In genomic region chr9:57565741-57566221, GRCm38 (mm10) we compare ENCODE assay signal across 9 mouse cellular contexts. TPM values are rescaled to one million over a fixed set of nuclear protein-coding genes. Genes with fewer than 3 reads are reported as not detected.
DNase-seq lines count a peak whose midpoint lies in the region; ATAC-seq lines count a peak whose summit lies in the region.
"Had no signal": no experiment of that assay in that cellular context is flagged by ENCODE, and none has a peak within 500 bp of the region (broad histone marks: within the 10 kb centered on the region; RNA-seq: fewer than 3 reads in every experiment).

No protein-coding gene starts in this region.

- DNase-seq in embryo, embryonic 11 days: peak; percentile 9
- no peak for DNase-seq in embryo, embryonic 9.5 days (ENCODE audit: extremely low spot score)
- DNase-seq in heart, postnatal 14 days: peak; percentile 46 to 66
- peak; percentile 47 to 62 for DNase-seq in layer of hippocampus, postnatal 36 days
- no peak for DNase-seq in thymus, postnatal 0 days (ENCODE audit: low spot score)
- DNase-seq: lung, embryonic 14.5 days had no signal

- H3K9ac ChIP-seq in embryonic facial prominence, embryonic 15.5 days: no peak overlapping the region
- H3K9ac ChIP-seq in midbrain, embryonic 16.5 days (ENCODE audit: low read depth, low read length): no peak overlapping the region
- H3K9ac ChIP-seq: lung, embryonic 14.5 days had no signal

- intact Hi-C loops in heart, postnatal 14 days (cut with DNase I): no loop called here

- H3K4me3 ChIP-seq in embryonic facial prominence, embryonic 15.5 days (replicated peaks): no peak overlapping the region
- no peak overlapping the region for H3K4me3 ChIP-seq in midbrain, embryonic 16.5 days (ENCODE audit: low read depth, low read length)

- 16% methylated on average over 10 of the region's 10 CpGs for WGBS in embryonic facial prominence, embryonic 15.5 days
- 55% methylated on average over 10 of the region's 10 CpGs for WGBS in midbrain, embryonic 16.5 days

- ATAC-seq in embryonic facial prominence, embryonic 15.5 days (ENCODE audit: insufficient number of reproducible peaks, low FRiP score, low TSS enrichment, low read depth): no peak
- no peak for ATAC-seq in midbrain, embryonic 16.5 days
- ATAC-seq in activated CD4-positive, CD25-positive, alpha-beta regulatory T cell, adult 4 months: no peak

- peaks cover 20% of the 10 kb centered on the region for H3K36me3 ChIP-seq in embryonic facial prominence, embryonic 15.5 days
- no peaks in the 10 kb centered on the region for H3K36me3 ChIP-seq in midbrain, embryonic 16.5 days (ENCODE audit: control insufficient read depth, insufficient read depth, low read length)

- H3K27ac ChIP-seq in embryonic facial prominence, embryonic 15.5 days (replicated peaks): peak overlapping the region; percentile 66
- H3K27ac ChIP-seq in midbrain, embryonic 16.5 days (ENCODE audit: low read length): peak overlapping the region; percentile 10; the same call in 1 of the 2 replicates

- no peaks in the 10 kb centered on the region for H3K9me3 ChIP-seq in embryonic facial prominence, embryonic 15.5 days (replicated peaks)
- H3K9me3 ChIP-seq in midbrain, embryonic 16.5 days (replicated peaks; ENCODE audit: control insufficient read depth, low read length, poor library complexity, severe bottlenecking): no peaks in the 10 kb centered on the region

- no peaks in the 10 kb centered on the region for H3K27me3 ChIP-seq in embryonic facial prominence, embryonic 15.5 days
- H3K27me3 ChIP-seq in midbrain, embryonic 16.5 days (ENCODE audit: control insufficient read depth, insufficient read depth, low read depth, low read length): no peaks in the 10 kb centered on the region

- H3K4me2 ChIP-seq in embryonic facial prominence, embryonic 15.5 days (replicated peaks): no peak overlapping the region
- H3K4me2 ChIP-seq in midbrain, embryonic 16.5 days (ENCODE audit: low read length): no peak overlapping the region
- H3K4me2 ChIP-seq: lung, embryonic 14.5 days had no signal

- peaks cover 45% of the 10 kb centered on the region for H3K4me1 ChIP-seq in embryonic facial prominence, embryonic 15.5 days
- H3K4me1 ChIP-seq in midbrain, embryonic 16.5 days (ENCODE audit: control insufficient read depth, insufficient read depth, low read length): peaks cover 19% of the 10 kb centered on the region

RNA-seq across cellular contexts. Expression of gene Scamp2, which starts 5.0 kb away (rescaled TPM):
- polyA plus RNA-seq in embryonic facial prominence, embryonic 15.5 days (2015; fragmentation: Nextera tagmentation; extraction: Ambion mirVana): 82.8 and 84.6 TPM in 2 replicates
- 10 to 100 TPM; 28.0 to 32.7 TPM for total RNA-seq in heart, postnatal 14 days (2021)
- 10 to 100 TPM; 24.6 to 25.5 TPM for total RNA-seq in layer of hippocampus, postnatal 36 days (2021)
- 44.1 and 44.2 TPM in 2 replicates for polyA plus RNA-seq in midbrain, embryonic 16.5 days (2015; fragmentation: Nextera tagmentation; extraction: Ambion mirVana)
- polyA plus RNA-seq in thymus, postnatal 0 days (2015; fragmentation: Nextera tagmentation; extraction: Ambion mirVana): 58.4 and 65.2 TPM in 2 replicates
- polyA plus RNA-seq in activated CD4-positive, CD25-positive, alpha-beta regulatory T cell, adult 4 months (2017; shearing (Covaris generic)): 10 to 100 TPM; 68.7 to 92.7 TPM

RNA-seq across cellular contexts. Expression of gene Mpi, which starts 13.2 kb away (rescaled TPM):
- 47.9 and 50.5 TPM in 2 replicates for polyA plus RNA-seq in embryonic facial prominence, embryonic 15.5 days (2015; fragmentation: Nextera tagmentation; extraction: Ambion mirVana)
- total RNA-seq in heart, postnatal 14 days (2021): 100 to 1,000 TPM; 162 to 176 TPM
- 10 to 100 TPM; 65.9 to 66.3 TPM for total RNA-seq in layer of hippocampus, postnatal 36 days (2021)
- polyA plus RNA-seq in midbrain, embryonic 16.5 days (2015; fragmentation: Nextera tagmentation; extraction: Ambion mirVana): 75.4 and 77.6 TPM in 2 replicates
- 20.9 and 21.6 TPM in 2 replicates for polyA plus RNA-seq in thymus, postnatal 0 days (2015; fragmentation: Nextera tagmentation; extraction: Ambion mirVana)
- polyA plus RNA-seq in activated CD4-positive, CD25-positive, alpha-beta regulatory T cell, adult 4 months (2017; shearing (Covaris generic)): 10 to 100 TPM in 1 of 2 experiments, 1 to 10 TPM in 1; 7.8 to 14.8 TPM

RNA-seq across cellular contexts. Expression of gene Ulk3, which starts 23.5 kb away (rescaled TPM):
- polyA plus RNA-seq in embryonic facial prominence, embryonic 15.5 days (2015; fragmentation: Nextera tagmentation; extraction: Ambion mirVana): 22.7 and 28.5 TPM in 2 replicates
- 1 to 10 TPM; 8.9 to 9.1 TPM for total RNA-seq in heart, postnatal 14 days (2021)
- 10 to 100 TPM; 23.0 to 31.3 TPM for total RNA-seq in layer of hippocampus, postnatal 36 days (2021)
- 29.5 and 38.3 TPM in 2 replicates for polyA plus RNA-seq in midbrain, embryonic 16.5 days (2015; fragmentation: Nextera tagmentation; extraction: Ambion mirVana)
- polyA plus RNA-seq in thymus, postnatal 0 days (2015; fragmentation: Nextera tagmentation; extraction: Ambion mirVana): 11.1 and 13.9 TPM in 2 replicates
- 10 to 100 TPM; 25.1 to 29.3 TPM for polyA plus RNA-seq in activated CD4-positive, CD25-positive, alpha-beta regulatory T cell, adult 4 months (2017; shearing (Covaris generic))

RNA-seq across cellular contexts. Expression of gene Fam219b, which starts 28.5 kb away (rescaled TPM):
- polyA plus RNA-seq in embryonic facial prominence, embryonic 15.5 days (2015; fragmentation: Nextera tagmentation; extraction: Ambion mirVana): 27.3 and 28.2 TPM in 2 replicates
- 1 to 10 TPM; 5.0 to 5.9 TPM for total RNA-seq in heart, postnatal 14 days (2021)
- 10 to 100 TPM; 18.7 to 19.2 TPM for total RNA-seq in layer of hippocampus, postnatal 36 days (2021)
- polyA plus RNA-seq in midbrain, embryonic 16.5 days (2015; fragmentation: Nextera tagmentation; extraction: Ambion mirVana): 23.2 and 24.2 TPM in 2 replicates
- polyA plus RNA-seq in thymus, postnatal 0 days (2015; fragmentation: Nextera tagmentation; extraction: Ambion mirVana): 15.5 and 17.7 TPM in 2 replicates
- polyA plus RNA-seq in activated CD4-positive, CD25-positive, alpha-beta regulatory T cell, adult 4 months (2017; shearing (Covaris generic)): 10 to 100 TPM; 21.7 to 33.7 TPM

RNA-seq across cellular contexts. Expression of gene Cplx3, which starts 40.3 kb away (rescaled TPM):
- polyA plus RNA-seq in embryonic facial prominence, embryonic 15.5 days (2015; fragmentation: Nextera tagmentation; extraction: Ambion mirVana): not detected in 2 replicates
- total RNA-seq in heart, postnatal 14 days (2021): not detected
- 1 to 10 TPM; 3.6 to 3.7 TPM for total RNA-seq in layer of hippocampus, postnatal 36 days (2021)
- polyA plus RNA-seq in midbrain, embryonic 16.5 days (2015; fragmentation: Nextera tagmentation; extraction: Ambion mirVana): 0.46 and 1.3 TPM in 2 replicates
- polyA plus RNA-seq in thymus, postnatal 0 days (2015; fragmentation: Nextera tagmentation; extraction: Ambion mirVana): 0.18 TPM in 1 of 2 replicates, not detected in the other
- polyA plus RNA-seq in activated CD4-positive, CD25-positive, alpha-beta regulatory T cell, adult 4 months (2017; shearing (Covaris generic)): not detected
- polyA plus RNA-seq: lung, embryonic 14.5 days had no signal

Comparison
In these comparisons a context has a peak if more than half of its experiments do, and no peak if none do; other contexts are left out.
1. DNase-seq: peak in embryo, embryonic 11 days (single experiment), heart, postnatal 14 days (2 of 2) and layer of hippocampus, postnatal 36 days (2 of 2); none in embryo, embryonic 9.5 days (single experiment) and thymus, postnatal 0 days (single experiment).